Mouse (Mus musculus) embryonic fibroblast, embryonic 13.5 days (primary cell): ENCODE data around the gene Tenm2. TPM values are rescaled to one million over a fixed set of nuclear protein-coding genes. Genes with fewer than 3 reads are reported as not detected.

Source experiments
- H3K27ac ChIP-seq: 2 replicates; pipeline ENCODE4 v1.5.1; 2012; ENCODE audit warnings: low read length, control low read depth, inconsistent platforms; ENCODE audit not compliant: insufficient read depth
- H3K4me1 ChIP-seq: 2 replicates; pipeline ENCODE4 v1.6.1; 2011; ENCODE audit warnings: low read length; ENCODE audit not compliant: control insufficient read depth, insufficient read depth
- H3K4me3 ChIP-seq: 2 replicates; pipeline ENCODE4 v1.5.1; 2011; ENCODE audit warnings: mild to moderate bottlenecking, control low read depth, low read length; ENCODE audit not compliant: insufficient read depth
- CTCF ChIP-seq: IDR thresholded peaks from 2 replicates; pipeline ENCODE4 v1.5.1; 2011; ENCODE audit warnings: mild to moderate bottlenecking, control low read depth, low read length, moderate library complexity, borderline replicate concordance; ENCODE audit not compliant: insufficient read depth
- POLR2A ChIP-seq: IDR thresholded peaks from 2 replicates; pipeline ENCODE4 v1.6.1; 2011; ENCODE audit warnings: low read depth, mild to moderate bottlenecking, control low read depth, low read length, moderate library complexity
- polyA plus RNA-seq: library from polyadenylated mRNA; stranded (reverse); fragments of >200 nt; gene quantifications from 2 replicates; pipeline ENCODE4 v1.2.4, GENCODE M21; 2011; ENCODE audit warnings: low read depth; ENCODE audit not compliant: missing spikeins, insufficient read length

Tenm2 gene
- polyA plus RNA-seq, 1 experiment, result 0.05 TPM

GRCm38 (mm10) chr11:37115188-37115587 lies 120.6 kb downstream of the Tenm2 start:
- Histone ChIP-seq H3K4me1 (no peaks in the 10 kb centered on the region), H3K27ac (no peak overlapping the region), H3K4me3 (no peak overlapping the region)
- no peak for TF ChIP-seq CTCF
- TF ChIP-seq POLR2A, result no peak

- Histone ChIP-seq H3K4me3 (no peak overlapping the region), H3K27ac (no peak overlapping the region), H3K4me1 (no peaks in the 10 kb centered on the region)
- no peak for TF ChIP-seq POLR2A
- no peak for TF ChIP-seq CTCF
Measured at GRCm38 (mm10) chr11:37107069-37107468, 128.7 kb downstream of the Tenm2 start.

- Histone ChIP-seq H3K4me3 (no peak overlapping the region), H3K4me1 (no peaks in the 10 kb centered on the region), H3K27ac (no peak overlapping the region)
- TF ChIP-seq POLR2A (no peak), CTCF (no peak)
Measured at GRCm38 (mm10) chr11:37079403-37079802, 156.4 kb downstream of the Tenm2 start.

- Histone ChIP-seq H3K4me1 (no peaks in the 10 kb centered on the region), H3K27ac (no peak overlapping the region), H3K4me3 (no peak overlapping the region)
- TF ChIP-seq CTCF (no peak), POLR2A (no peak)
Measured at GRCm38 (mm10) chr11:37076989-37077598, 158.7 kb downstream of the Tenm2 start.

GRCm38 (mm10) chr11:37075349-37075748 lies 160.4 kb downstream of the Tenm2 start:
- TF ChIP-seq CTCF (no peak), POLR2A (no peak)
- no peaks in the 10 kb centered on the region for H3K4me1 ChIP-seq
- H3K27ac ChIP-seq, result no peak overlapping the region
- no peak overlapping the region for H3K4me3 ChIP-seq

- TF ChIP-seq CTCF (no peak), POLR2A (no peak)
- Histone ChIP-seq H3K4me3 (no peak overlapping the region), H3K27ac (no peak overlapping the region), H3K4me1 (no peaks in the 10 kb centered on the region)
Measured at GRCm38 (mm10) chr11:37065459-37065858, 170.3 kb downstream of the Tenm2 start.

- H3K4me1 ChIP-seq, result peaks cover 2% of the 10 kb centered on the region; the same call in 1 of the 2 replicates
- no peak overlapping the region for H3K27ac ChIP-seq
- no peak overlapping the region for H3K4me3 ChIP-seq
- TF ChIP-seq POLR2A (no peak), CTCF (no peak)
Measured at GRCm38 (mm10) chr11:37046671-37047070, 189.1 kb downstream of the Tenm2 start.

GRCm38 (mm10) chr11:37041259-37041658 lies 194.5 kb downstream of the Tenm2 start:
- H3K27ac ChIP-seq, result no peak overlapping the region
- TF ChIP-seq CTCF (no peak), POLR2A (no peak)
- H3K4me3 ChIP-seq, result no peak overlapping the region
- peaks cover 10% of the 10 kb centered on the region for H3K4me1 ChIP-seq

GRCm38 (mm10) chr11:37039283-37039682 lies 196.5 kb downstream of the Tenm2 start:
- TF ChIP-seq CTCF, result no peak
- TF ChIP-seq POLR2A, result no peak
- H3K4me3 ChIP-seq, result no peak overlapping the region
- peaks cover 10% of the 10 kb centered on the region for H3K4me1 ChIP-seq
- H3K27ac ChIP-seq, result peak overlapping the region; percentile 76

GRCm38 (mm10) chr11:37031305-37032055 lies 204.3 kb downstream of the Tenm2 start:
- Histone ChIP-seq H3K4me3 (no peak overlapping the region), H3K4me1 (no peaks in the 10 kb centered on the region), H3K27ac (no peak overlapping the region)
- TF ChIP-seq CTCF, result no peak
- TF ChIP-seq POLR2A, result no peak

- TF ChIP-seq CTCF (no peak), POLR2A (no peak)
- H3K27ac ChIP-seq, result no peak overlapping the region
- no peaks in the 10 kb centered on the region for H3K4me1 ChIP-seq
- H3K4me3 ChIP-seq, result no peak overlapping the region
Measured at GRCm38 (mm10) chr11:37011900-37012299, 223.9 kb downstream of the Tenm2 start.
